8 mouse cellular contexts compared by ENCODE assay signal in genomic region chr12:80462942-80463651, GRCm38 (mm10). TPM values are rescaled to one million over a fixed set of nuclear protein-coding genes. Genes with fewer than 3 reads are reported as not detected.
DNase-seq lines count a peak whose midpoint lies in the region; ATAC-seq lines count a peak whose summit lies in the region.

Gene Exd2 (plus strand): TSS chr12:80463095.

- ATAC-seq in hindbrain, embryonic 11.5 days (ENCODE audit: low FRiP score) = peak; percentile 96

- H3K4me1 ChIP-seq in hindbrain, embryonic 11.5 days (replicated peaks; ENCODE audit: control insufficient read depth, insufficient read depth, low read length) = no peaks in the 10 kb centered on the region

- H3K36me3 ChIP-seq in hindbrain, embryonic 11.5 days (ENCODE audit: control insufficient read depth, insufficient read depth, low read length) = no peaks in the 10 kb centered on the region

- no peaks in the 10 kb centered on the region for H3K27me3 ChIP-seq in hindbrain, embryonic 11.5 days (ENCODE audit: control insufficient read depth, insufficient read depth, low read length)

- DNase-seq in Muller cell, postnatal 12 days (ENCODE audit: inconsistent ontology term) = peak; percentile 97
- DNase-seq in cerebellum, adult 9-11 months = peak; percentile 91
- peak; percentile 85 to 94 for DNase-seq in frontal cortex, adult 2 months (ENCODE audit: extremely low spot score in 1 of 2, low spot score in 1 of 2)
- peak; percentile 87 for DNase-seq in hindbrain, embryonic 11.5 days (ENCODE audit: low spot score)
- DNase-seq in layer of hippocampus, postnatal 10 days (ENCODE audit: low spot score in 2 of 2) = peak; percentile 87 to 91
- peak; percentile 93 for DNase-seq in lung, postnatal 10 days
- DNase-seq in ovary, postnatal 36 days (ENCODE audit: low spot score) = peak; percentile 92
- peak; percentile 89 for DNase-seq in thymus, postnatal 25 days

- peak within 1 kb of the TSS; percentile 62 for H3K27ac ChIP-seq in hindbrain, embryonic 11.5 days (ENCODE audit: low read depth, low read length)

- peak within 1 kb of the TSS; percentile 83 for H3K4me2 ChIP-seq in hindbrain, embryonic 11.5 days (replicated peaks; ENCODE audit: low read depth, low read length)

- H3K4me3 ChIP-seq in hindbrain, embryonic 11.5 days (ENCODE audit: low read depth, low read length) = peak within 1 kb of the TSS; percentile 86

- peak within 1 kb of the TSS; percentile 88 for H3K9ac ChIP-seq in hindbrain, embryonic 11.5 days (ENCODE audit: low read depth, low read length)

- under 1% methylated on average over 43 of the region's 45 CpGs for WGBS in hindbrain, embryonic 11.5 days

- no peaks in the 10 kb centered on the region for H3K9me3 ChIP-seq in hindbrain, embryonic 11.5 days (ENCODE audit: control insufficient read depth, low read length)

RNA-seq across cellular contexts. Expression of gene Exd2, which starts in this region (rescaled TPM):
- polyA plus RNA-seq in frontal cortex, adult 2 months (2012; rRNA removed) = 107 and 129 TPM in 2 replicates
- polyA plus RNA-seq in hindbrain, embryonic 11.5 days (2014; fragmentation: Nextera tagmentation; extraction: Ambion mirVana) = 41.3 and 46.3 TPM in 2 replicates
- 10 to 100 TPM; 61.7 to 64.9 TPM for total RNA-seq in layer of hippocampus, postnatal 10 days (2021)

Comparison
In these comparisons a context has a peak if more than half of its experiments do, and no peak if none do; other contexts are left out.
1. Peak in every context shown above with its lines: DNase-seq, ATAC-seq, H3K4me3 ChIP-seq and H3K27ac ChIP-seq.